Mouse (Mus musculus) embryonic facial prominence, embryonic 11.5 days (tissue): ENCODE measurements around the gene Naa30. TPM values are rescaled to one million over a fixed set of nuclear protein-coding genes. Genes with fewer than 3 reads are reported as not detected.

Experiments used
- ATAC-seq: fragments of 200-750 bp; cut with Nextera tagmentation; replicated peaks from 2 replicates; pipeline ENCODE4 v1.8.0; 2017; ENCODE audit warnings: low read depth; ENCODE audit not compliant: insufficient number of reproducible peaks, low FRiP score, low TSS enrichment
- DNase-seq: peaks from one replicate; pipeline ENCODE4 v3.0.0-alpha.2; 2015; ENCODE audit warnings: low spot score
- H3K27ac ChIP-seq: fragments of 300-500 bp; sonication (generic); replicated peaks from 2 replicates; pipeline ENCODE4 v1.5.1; 2014; ENCODE audit warnings: mild to moderate bottlenecking, low read depth, low read length, control low read depth
- H3K27me3 ChIP-seq: fragments of 300-500 bp; sonication (generic); 2 replicates; pipeline ENCODE4 v1.6.1; 2014; ENCODE audit warnings: mild to moderate bottlenecking, low read length, moderate library complexity, mixed read lengths; ENCODE audit not compliant: control insufficient read depth, insufficient read depth
- H3K36me3 ChIP-seq: fragments of 300-500 bp; sonication (generic); replicated peaks from 2 replicates; pipeline ENCODE4 v1.6.1; 2014; ENCODE audit warnings: low read depth, mild to moderate bottlenecking, low read length, moderate library complexity, mixed read lengths; ENCODE audit not compliant: control insufficient read depth, insufficient read depth
- H3K4me1 ChIP-seq: fragments of 300-500 bp; sonication (generic); 2 replicates; pipeline ENCODE4 v1.6.1; 2014; ENCODE audit warnings: low read length, mixed read lengths; ENCODE audit not compliant: control insufficient read depth, insufficient read depth
- H3K4me2 ChIP-seq: fragments of 300-500 bp; sonication (generic); 2 replicates; pipeline ENCODE4 v1.6.1; 2014; ENCODE audit warnings: low read depth, mild to moderate bottlenecking, control low read depth, low read length, moderate library complexity
- H3K4me3 ChIP-seq: fragments of 300-500 bp; sonication (generic); 2 replicates; pipeline ENCODE4 v1.5.1; 2014; ENCODE audit warnings: low read depth, low read length, control low read depth
- H3K9ac ChIP-seq: fragments of 300-500 bp; sonication (generic); replicated peaks from 2 replicates; pipeline ENCODE4 v1.6.1; 2014; ENCODE audit warnings: mild to moderate bottlenecking, control low read depth, low read length
- H3K9me3 ChIP-seq: fragments of 300-500 bp; sonication (generic); replicated peaks from 2 replicates; pipeline ENCODE4 v1.6.1; 2016; ENCODE audit warnings: mild to moderate bottlenecking, low read length, inconsistent platforms, mixed read lengths; ENCODE audit not compliant: control insufficient read depth
- WGBS: fragments of 180-500 bp; shearing (Covaris S2); extraction: QIAGEN DNeasy Blood & Tissue Kit; methylation state at CpG from one replicate; pipeline ENCODE4 v1.1.7; 2014; 5-methylcytosine and 5-hydroxymethylcytosine counted together
- polyA plus RNA-seq: library from polyadenylated mRNA; unstranded; fragments of >200 nt; fragmentation: Nextera tagmentation; extraction: Ambion mirVana; gene quantifications from 2 replicates; pipeline ENCODE4 v1.2.1, GENCODE M21; 2014

Naa30 gene
- polyA plus RNA-seq, 1 experiment from 2014 or later = 16.5 TPM

DNA sequence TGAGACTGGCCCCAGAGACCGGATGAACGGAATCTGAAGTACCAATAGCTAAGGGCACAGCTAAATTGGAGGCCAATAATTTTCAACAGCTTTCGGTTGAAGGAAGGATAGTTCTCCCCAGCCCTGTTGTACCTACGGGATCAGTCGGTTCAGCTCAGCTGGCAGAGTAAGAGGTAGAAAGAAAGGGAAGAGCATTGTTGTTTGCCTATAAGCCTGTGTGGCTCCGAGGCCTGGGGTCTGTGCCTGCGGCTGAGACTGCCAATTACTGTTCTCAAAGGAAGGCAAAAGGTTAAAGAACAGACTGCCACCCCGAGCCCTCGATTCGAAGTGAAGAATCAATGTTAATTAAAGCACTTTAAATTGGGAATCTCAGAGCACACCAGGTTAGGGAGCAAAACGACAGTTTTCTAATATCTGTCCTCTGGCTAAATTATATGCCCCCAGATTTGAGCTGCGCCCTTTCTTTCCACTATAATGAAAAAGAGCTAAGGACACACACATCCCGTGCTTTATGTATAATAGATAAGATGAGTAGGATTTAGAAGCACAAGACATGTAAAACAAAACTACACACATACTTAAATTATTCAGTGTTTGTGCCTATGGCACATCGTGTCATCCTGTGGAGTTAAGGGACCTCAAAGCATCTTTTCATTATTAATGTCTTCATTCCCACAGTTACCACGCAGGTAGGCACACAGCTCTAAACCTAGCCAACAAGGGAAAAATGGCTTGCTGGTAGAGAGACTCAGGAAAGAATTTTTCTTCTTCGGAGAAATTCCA lies 13.7 kb upstream of the Naa30 start:
- Histone ChIP-seq H3K27ac (no peak overlapping the region), H3K4me2 (no peak overlapping the region), H3K4me1 (no peaks in the 10 kb centered on the region), H3K9ac (no peak overlapping the region), H3K27me3 (no peaks in the 10 kb centered on the region), H3K36me3 (no peaks in the 10 kb centered on the region), H3K4me3 (no peak overlapping the region), H3K9me3 (no peaks in the 10 kb centered on the region)
- 56% methylated on average over 16 of the region's 16 CpGs for WGBS
- ATAC-seq = no peak
- no peak for DNase-seq

GRCm38 (mm10) chr14:49171286-49171685 lies 740 bp upstream of the Naa30 start:
- ATAC-seq (peak; percentile 36), DNase-seq (no peak)
- Histone ChIP-seq H3K4me3 (peak overlapping the region; percentile 92), H3K27ac (no peak overlapping the region), H3K36me3 (no peaks in the 10 kb centered on the region), H3K9me3 (no peaks in the 10 kb centered on the region), H3K27me3 (no peaks in the 10 kb centered on the region), H3K4me2 (peak overlapping the region; percentile 47), H3K4me1 (no peaks in the 10 kb centered on the region), H3K9ac (peak overlapping the region; percentile 93; the same call in 1 of the 2 replicates)
- WGBS = 27% methylated on average over 8 of the region's 8 CpGs

DNA sequence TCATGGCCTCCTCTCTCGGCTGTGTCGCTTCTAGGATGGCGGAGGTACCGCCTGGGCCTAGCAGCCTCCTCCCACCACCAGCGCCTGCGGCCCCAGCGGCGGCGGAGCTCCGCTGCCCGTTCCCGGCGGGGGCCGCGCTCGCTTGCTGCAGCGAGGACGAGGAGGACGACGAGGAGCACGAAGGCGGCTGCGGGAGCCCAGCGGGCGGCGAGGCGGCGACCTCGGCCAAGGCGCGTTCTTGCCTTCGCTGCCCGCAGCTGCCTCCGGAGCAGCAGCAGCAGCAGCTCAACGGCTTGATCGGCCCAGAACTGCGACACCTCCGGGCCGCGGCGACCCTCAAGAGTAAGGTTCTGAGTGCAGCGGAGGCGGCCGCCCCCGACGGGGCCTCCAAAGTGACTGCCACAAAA lies 559 bp downstream of the Naa30 start:
- Histone ChIP-seq H3K4me2 (peak overlapping the region; percentile 89), H3K27me3 (no peaks in the 10 kb centered on the region), H3K36me3 (no peaks in the 10 kb centered on the region), H3K27ac (peak overlapping the region; percentile 43; the same call in 1 of the 2 replicates), H3K9ac (peak overlapping the region; percentile 93), H3K4me1 (no peaks in the 10 kb centered on the region), H3K9me3 (no peaks in the 10 kb centered on the region), H3K4me3 (peak overlapping the region; percentile 92)
- WGBS = 0% methylated on average over 40 of the region's 46 CpGs
- ATAC-seq (peak; percentile 80), DNase-seq (peak; percentile 53)

DNA sequence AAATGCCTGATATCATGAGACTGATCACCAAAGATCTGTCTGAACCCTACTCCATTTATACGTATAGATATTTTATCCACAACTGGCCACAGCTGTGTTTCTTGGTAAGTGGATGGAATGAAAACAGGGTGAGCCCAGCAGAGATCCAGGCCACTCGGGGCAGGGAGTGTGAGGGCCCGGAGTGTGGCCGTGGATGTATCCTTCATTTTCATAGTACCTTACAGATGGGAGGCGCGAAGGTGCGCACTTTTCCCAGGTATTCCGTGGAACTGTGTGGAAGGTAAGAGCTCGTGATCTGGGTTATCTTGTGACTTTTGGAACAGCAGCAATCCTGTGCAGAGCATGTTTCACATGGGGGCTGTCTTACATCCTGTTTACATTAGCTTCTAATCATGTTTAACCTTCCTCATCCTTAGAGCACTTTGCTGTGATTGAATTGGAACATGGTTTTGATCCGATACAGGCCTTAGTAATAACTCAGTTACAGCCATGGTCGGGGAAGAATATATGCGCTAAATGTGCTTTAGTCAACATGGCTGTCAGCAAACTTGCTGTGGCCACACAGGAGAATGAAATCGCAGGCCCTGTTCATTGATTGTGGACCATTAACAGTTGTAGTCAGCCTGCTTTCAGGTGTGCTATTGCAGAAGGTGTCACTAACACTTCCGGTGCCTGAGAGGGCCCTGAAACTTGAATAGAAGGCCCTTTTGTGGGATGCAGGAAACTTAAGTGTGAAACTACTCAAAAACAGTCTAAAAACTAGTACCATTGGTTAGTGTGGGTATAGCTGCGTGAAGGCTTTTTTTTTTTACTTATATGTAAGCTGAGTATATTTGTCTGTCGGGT lies 1.5 kb downstream of the Naa30 start:
- H3K36me3 ChIP-seq = no peaks in the 10 kb centered on the region
- H3K27me3 ChIP-seq = no peaks in the 10 kb centered on the region
- H3K4me3 ChIP-seq = peak overlapping the region; percentile 92
- peak overlapping the region; percentile 93 for H3K9ac ChIP-seq
- peak overlapping the region; percentile 89 for H3K4me2 ChIP-seq
- no peak overlapping the region for H3K27ac ChIP-seq
- ATAC-seq (peak; percentile 2; the same call in 1 of the 2 replicates), DNase-seq (peak; percentile 3)
- H3K4me1 ChIP-seq = no peaks in the 10 kb centered on the region
- H3K9me3 ChIP-seq = no peaks in the 10 kb centered on the region
- WGBS = 56% methylated on average over 16 of the region's 16 CpGs

GRCm38 (mm10) chr14:49179736-49180135 lies 7.7 kb downstream of the Naa30 start:
- Histone ChIP-seq H3K36me3 (peaks cover 2% of the 10 kb centered on the region; the same call in 1 of the 2 replicates), H3K4me1 (no peaks in the 10 kb centered on the region), H3K27ac (no peak overlapping the region), H3K4me3 (no peak overlapping the region), H3K9ac (no peak overlapping the region), H3K4me2 (no peak overlapping the region), H3K9me3 (no peaks in the 10 kb centered on the region), H3K27me3 (no peaks in the 10 kb centered on the region)
- WGBS = 82% methylated on average over 3 of the region's 3 CpGs
- DNase-seq = no peak
- no peak for ATAC-seq

DNA sequence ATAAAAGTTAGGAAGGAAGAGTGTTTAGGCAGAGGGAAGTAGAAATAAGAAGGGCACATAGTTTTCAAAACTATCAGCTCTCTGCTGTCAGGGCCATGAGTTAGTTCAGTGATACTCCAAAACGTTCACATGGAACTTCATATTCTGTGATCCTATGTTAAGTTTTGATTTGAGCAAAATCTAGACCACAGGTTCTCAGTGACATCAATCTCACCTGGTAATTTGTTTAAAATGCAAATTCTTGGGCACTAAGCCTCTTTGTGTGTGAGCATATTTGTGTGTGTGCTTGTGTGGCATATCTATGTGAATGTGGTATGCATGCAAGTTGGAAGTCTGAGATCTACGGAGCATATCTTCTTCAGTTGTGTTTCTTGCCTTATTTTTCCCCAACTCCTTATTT lies 14.2 kb downstream of the Naa30 start:
- ATAC-seq (no peak), DNase-seq (no peak)
- no peak overlapping the region for H3K4me3 ChIP-seq
- H3K9ac ChIP-seq = no peak overlapping the region
- H3K4me1 ChIP-seq = no peaks in the 10 kb centered on the region
- no peak overlapping the region for H3K27ac ChIP-seq
- H3K4me2 ChIP-seq = no peak overlapping the region
- no peaks in the 10 kb centered on the region for H3K36me3 ChIP-seq
- no peaks in the 10 kb centered on the region for H3K27me3 ChIP-seq
- WGBS = 91% methylated on average over 2 of the region's 2 CpGs
- H3K9me3 ChIP-seq = no peaks in the 10 kb centered on the region

DNA sequence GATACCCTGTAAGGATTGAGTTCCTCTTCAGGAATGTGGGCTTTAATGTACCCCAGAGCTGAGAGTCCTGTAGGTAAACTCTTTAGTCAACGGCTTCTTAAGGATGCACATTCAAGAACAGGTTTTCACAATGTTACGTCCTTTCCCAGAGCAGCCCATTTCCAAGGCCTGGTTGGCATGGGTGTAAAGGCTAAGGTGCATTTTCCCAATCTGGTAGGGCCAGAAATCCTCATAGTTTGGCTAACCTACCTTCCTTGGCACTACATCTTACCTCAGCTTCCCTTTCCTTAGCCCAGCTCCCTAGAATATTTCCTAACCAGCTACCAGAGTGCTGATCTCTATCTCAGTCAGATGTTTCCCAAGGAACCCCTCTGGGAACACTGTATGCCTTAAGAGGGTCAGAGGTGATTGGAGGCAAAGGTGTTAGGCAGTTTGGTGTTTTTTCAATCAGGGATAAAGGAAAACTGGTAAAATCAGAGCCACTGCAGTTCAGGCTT lies 25.1 kb downstream of the Naa30 start:
- H3K4me2 ChIP-seq = no peak overlapping the region
- 76% methylated on average over 2 of the region's 2 CpGs for WGBS
- no peaks in the 10 kb centered on the region for H3K36me3 ChIP-seq

More for the DNA sequence above, 25.1 kb downstream of the Naa30 start:
- Histone ChIP-seq H3K9me3 (no peaks in the 10 kb centered on the region), H3K27ac (no peak overlapping the region), H3K27me3 (no peaks in the 10 kb centered on the region), H3K4me3 (no peak overlapping the region), H3K4me1 (no peaks in the 10 kb centered on the region), H3K9ac (no peak overlapping the region)
- ATAC-seq = no peak
- no peak for DNase-seq
